Mouse (Mus musculus): ENCODE measurements around the gene Ccdc174. TPM values are rescaled to one million over a fixed set of nuclear protein-coding genes. Genes with fewer than 3 reads are reported as not detected.

Ccdc174 gene
- 25.7 and 29.0 TPM in 2 replicates for polyA plus RNA-seq (2021; fragmentation: Nextera tagmentation)
- long read RNA-seq, experiment 1, transcript Ccdc174-201 (11 exons, 1,752 nt) = major isoform, 10 of 30 reads
- long read RNA-seq, experiment 1, partial matches to known transcripts = 12 of 30 reads
- long read RNA-seq, experiment 1, other reads (novel, unspliced or antisense) = 2 of 30 reads
- long read RNA-seq, experiment 2, full-length matches to known transcripts = 79 of 101 reads
- long read RNA-seq, experiment 2, partial matches to known transcripts = 8 of 101 reads
- long read RNA-seq, experiment 2, other reads (novel, unspliced or antisense) = 14 of 101 reads

DNA sequence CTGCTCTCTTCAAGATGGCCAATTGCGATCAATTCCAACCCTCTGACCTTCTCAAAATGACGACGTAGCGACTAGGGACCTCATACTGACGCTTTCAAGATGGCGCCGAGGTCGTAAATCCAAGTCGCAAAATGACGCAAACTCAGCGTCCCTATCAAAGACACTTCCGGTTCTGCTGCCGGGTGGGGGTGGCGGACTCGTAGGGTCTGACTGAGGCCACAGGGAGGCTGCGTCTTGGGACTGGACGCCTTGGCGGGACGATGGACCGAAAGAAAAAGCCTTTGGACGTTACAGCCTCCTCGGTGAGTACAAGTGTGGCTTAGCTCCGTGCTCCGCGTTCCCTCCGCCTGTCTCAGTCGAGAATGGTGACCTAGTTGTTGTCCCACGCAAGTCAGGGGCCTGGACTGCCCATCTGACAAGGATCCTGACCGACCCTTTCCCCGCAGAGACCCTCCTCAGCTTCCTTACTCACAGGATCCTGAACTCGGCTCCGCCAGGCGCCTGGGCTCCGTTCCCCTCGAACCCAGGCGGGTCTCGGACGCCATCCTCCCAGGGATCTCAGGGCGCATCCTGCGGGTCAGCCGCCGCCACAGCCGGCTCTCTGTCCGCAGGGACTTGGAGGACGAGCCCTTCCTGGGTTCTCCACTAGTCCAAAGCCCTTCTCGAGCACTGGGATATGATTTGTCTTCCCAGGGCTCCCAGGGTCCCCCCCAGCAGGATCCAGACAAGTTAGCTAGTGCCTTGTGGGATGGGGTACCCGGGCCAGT lies at the start of gene Ccdc174:
Gene Ccdc174, plus strand, starts transcription at position 169 of the 767 bp plus-strand sequence.

GRCm38 (mm10) chr6:91902509-91902908 lies 24.7 kb downstream of the Ccdc174 start, which contains the start of gene 4930590J08Rik:
Gene 4930590J08Rik, plus strand, starts transcription at chr6:91902809.

Other genes starting within 250 kb of the Ccdc174 start
- gene Slc6a6, start 194.0 kb upstream of the Ccdc174 start, polyA plus RNA-seq (2021; fragmentation: Nextera tagmentation) = 54.6 and 69.9 TPM in 2 replicates
- gene Grip2, start 50.8 kb upstream of the Ccdc174 start, polyA plus RNA-seq (2021; fragmentation: Nextera tagmentation) = 0.74 and 0.79 TPM in 2 replicates
- gene 4930590J08Rik, start 24.8 kb downstream of the Ccdc174 start, polyA plus RNA-seq (2021; fragmentation: Nextera tagmentation) = 0.16 TPM in 2 replicates
- 0.94 and 0.99 TPM in 2 replicates for gene Fgd5, start 100.8 kb downstream of the Ccdc174 start, polyA plus RNA-seq (2021; fragmentation: Nextera tagmentation)
- gene Nr2c2, start 213.3 kb downstream of the Ccdc174 start, polyA plus RNA-seq (2021; fragmentation: Nextera tagmentation) = 7.4 and 8.4 TPM in 2 replicates